Mouse (Mus musculus): ENCODE measurements around the gene Gm9972. TPM values are rescaled to one million over a fixed set of nuclear protein-coding genes. Genes with fewer than 3 reads are reported as not detected.

Gm9972 gene
- not detected for polyA plus RNA-seq (2014; fragmentation: Illumina TruSeq; extraction: RNeasy Lipid Tissue Mini Kit (QIAGEN cat#74804); ENCODE audit: low read depth, low replicate concordance)

DNA sequence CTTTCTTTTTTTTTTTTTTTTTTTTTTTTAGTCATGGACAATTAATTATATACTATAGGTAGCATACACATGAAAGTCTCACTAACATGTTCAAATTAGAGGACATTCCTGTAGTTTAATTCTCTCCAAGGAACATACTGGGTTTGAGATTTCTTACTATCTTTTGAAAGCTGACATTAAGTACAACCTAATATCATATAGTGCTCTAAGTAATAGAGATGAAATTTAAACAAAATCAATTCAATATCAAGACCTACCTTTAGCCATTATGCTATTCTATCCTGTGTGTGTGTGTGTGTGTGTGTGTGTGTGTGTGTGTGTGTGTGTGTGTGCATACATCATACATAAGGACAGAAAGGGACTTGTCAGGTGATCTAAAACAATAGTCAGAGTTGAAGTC lies at the start of gene Gm9972:
Gene Gm9972 (plus strand): TSS at position 301 of the 400 bp plus-strand sequence.

Other genes with a start within 250 kb of the Gm9972 start
- not detected for gene Atp10b, start 114.1 kb downstream of the Gm9972 start, polyA plus RNA-seq (2014; fragmentation: Illumina TruSeq; extraction: RNeasy Lipid Tissue Mini Kit (QIAGEN cat#74804); ENCODE audit: low read depth, low replicate concordance)